Mouse (Mus musculus) yolk sac, embryonic 10.5 days (tissue): ENCODE measurements at regions not wholly inside any gene's neighbourhood (a gene's known extent, or its start where the extent isn't known, plus 50 kb on each side); places are given as distances from the start of the nearest gene placed in this dataset.

ENCODE experiments used
- DNase-seq: peaks from one replicate; pipeline ENCODE4 v3.0.0-alpha.2; 2017; ENCODE audit warnings: low spot score

DNA sequence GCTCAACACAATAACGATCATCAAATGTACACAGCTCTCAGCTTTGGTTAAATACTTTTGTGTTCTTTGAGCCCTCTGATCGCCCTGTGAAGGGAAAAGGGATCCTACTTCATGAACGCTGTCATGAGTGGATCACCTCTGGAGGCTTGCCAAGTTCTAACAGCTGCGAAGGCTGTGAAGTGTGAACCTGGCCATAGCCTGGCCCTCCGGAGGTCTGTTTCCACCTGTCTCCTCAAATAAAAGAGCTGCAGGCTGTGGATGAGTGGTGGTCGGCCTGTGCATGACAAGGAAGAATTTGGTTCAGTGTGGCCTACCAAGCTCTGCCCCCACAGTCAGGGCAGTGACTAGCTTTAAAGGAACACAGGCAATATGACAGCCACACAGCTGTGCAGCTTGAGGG lies 122.0 kb downstream of the Gm12728 start:
- DNase-seq, result no peak

- DNase-seq, result no peak
Observed at GRCm38 (mm10) chr4:105912296-105912695, 122.6 kb downstream of the Gm12728 start.

GRCm38 (mm10) chr4:105914996-105915395 lies 125.3 kb downstream of the Gm12728 start:
- no peak for DNase-seq

- no peak for DNase-seq
Observed at GRCm38 (mm10) chr4:105916229-105916628, 126.6 kb downstream of the Gm12728 start.

GRCm38 (mm10) chr4:105924781-105925382 lies 135.2 kb downstream of the Gm12728 start:
- DNase-seq, result no peak

DNA sequence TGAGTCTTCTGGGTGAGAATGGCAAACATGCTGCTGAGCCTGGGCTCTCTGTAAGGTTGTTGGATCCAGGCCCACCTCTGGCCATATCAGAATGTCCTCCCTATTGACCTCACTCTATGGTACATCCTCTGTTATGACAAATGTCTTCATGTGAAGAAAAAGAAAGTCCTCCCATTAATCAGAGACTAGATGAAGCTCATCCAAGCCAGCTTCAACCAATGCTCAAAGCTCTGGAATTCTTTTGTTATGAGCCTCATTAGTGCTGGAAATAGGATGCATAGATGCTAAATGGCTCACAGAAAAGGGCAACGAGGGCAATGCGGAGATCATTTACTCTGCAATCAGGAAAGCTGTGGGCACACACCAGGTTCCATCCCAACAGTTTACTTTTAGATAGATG lies 135.8 kb downstream of the Gm12728 start:
- DNase-seq, result no peak

DNA sequence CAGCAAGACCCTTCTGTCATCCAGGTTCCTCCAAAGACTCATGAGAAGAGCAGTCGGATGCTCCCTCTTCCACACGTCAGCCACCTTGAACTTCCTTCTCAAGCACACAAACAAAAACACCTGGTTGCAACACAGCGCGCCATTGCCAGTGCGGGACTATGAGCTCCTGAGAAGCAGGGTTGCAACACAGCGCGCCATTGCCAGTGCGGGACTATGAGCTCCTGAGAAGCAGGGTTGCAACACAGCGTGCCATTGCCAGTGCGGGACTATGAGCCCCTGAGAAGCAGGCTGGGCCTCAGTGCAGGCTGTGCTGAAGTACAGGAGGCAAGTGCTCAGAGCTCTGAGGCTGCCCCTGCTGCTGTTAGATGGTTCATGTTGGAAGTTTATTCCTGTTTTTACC lies 140.0 kb downstream of the Gm12728 start:
- DNase-seq, result no peak

DNA sequence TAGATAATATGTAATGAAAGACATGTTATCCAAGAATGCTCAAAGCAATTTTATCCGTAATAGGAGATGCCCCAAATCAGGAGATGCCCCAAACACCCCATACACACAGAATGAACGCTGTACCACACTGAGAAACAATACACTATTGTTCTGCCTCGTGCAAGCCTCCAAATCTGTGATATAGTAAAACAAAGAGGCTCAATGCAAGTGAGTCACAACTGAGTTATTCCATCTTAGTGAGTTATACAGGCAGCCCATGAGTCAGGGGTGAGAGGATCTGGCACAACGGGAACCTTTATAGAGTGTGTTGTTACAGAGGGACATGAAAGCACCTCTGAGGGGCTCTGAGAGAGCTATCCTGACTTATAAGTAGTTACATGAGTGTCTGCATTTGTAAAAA lies 145.3 kb downstream of the Gm12728 start:
- DNase-seq, result no peak

DNA sequence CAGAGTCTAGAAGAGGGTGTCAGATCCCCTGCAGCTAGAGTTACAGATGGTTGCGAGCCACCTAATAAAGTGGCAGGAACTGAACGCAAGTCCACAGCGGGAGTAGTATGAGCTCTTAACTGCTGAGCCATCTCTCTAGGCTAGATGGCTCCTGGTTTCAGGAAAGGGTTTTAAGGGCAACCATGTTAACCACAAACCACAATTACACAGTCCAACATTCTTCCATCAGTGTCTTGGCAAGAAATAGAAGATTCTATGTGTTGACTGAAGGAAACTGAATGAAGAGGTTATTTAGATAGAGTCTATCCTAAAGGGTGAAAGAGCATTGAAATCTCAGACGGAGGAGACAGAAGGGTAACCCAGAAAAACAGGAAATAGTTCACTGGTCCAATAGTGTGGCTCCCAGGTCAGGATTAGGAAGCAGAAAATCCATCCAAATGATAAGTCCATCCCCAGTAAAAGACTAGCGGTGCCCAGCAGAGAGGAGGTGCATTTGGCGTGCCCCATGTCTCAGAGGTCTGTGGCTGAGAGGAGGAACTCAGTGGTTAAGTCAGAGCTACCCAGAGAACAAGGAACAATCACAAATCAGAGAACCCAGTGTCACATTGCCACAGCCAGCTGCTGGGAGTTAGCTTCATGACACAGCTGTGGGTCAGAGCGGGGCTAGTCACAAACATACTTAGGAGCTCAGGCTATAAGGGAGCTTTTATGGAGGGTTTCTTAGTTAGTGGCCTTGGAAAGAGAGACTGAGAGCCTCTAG lies 147.3 kb downstream of the Gm12728 start:
- no peak for DNase-seq

DNA sequence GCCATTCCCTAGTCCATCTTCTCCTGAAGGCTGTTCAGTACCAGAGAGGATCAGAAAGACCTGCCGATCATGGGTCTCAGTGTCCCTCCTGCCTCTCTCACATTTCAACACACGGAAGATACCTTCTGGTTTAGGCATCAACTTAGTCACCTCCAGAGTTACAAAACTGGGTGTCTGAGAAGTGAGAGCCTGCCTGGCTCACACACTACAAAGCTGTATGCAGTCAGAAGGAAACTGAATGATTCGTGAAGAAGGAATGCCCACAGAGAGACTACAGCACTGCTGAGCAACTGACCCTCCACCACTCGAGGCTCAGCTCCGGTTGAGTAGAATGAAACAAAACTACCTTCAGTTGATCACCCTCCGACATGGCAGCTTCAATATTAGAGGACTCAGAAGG lies 147.9 kb downstream of the Gm12728 start:
- no peak for DNase-seq

DNA sequence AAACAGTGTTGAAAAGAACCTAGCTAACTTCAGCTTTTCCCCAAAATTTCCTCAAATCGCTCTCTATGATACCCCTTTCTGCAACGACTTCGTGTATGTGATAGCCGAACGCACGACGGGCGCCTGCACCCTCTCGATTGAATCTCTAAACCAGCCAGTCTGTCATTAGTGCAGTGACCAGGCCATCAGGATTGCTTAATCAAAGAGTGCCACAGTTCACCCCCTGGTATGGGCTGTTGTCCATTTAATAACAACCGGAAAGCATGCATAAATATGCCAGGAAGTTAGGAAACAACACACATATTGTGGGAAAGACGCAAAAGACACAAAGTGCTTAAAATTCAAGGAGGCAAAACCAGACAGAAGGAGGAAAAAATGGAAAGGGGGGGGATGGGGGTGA lies 149.2 kb downstream of the Gm12728 start:
- no peak for DNase-seq

DNA sequence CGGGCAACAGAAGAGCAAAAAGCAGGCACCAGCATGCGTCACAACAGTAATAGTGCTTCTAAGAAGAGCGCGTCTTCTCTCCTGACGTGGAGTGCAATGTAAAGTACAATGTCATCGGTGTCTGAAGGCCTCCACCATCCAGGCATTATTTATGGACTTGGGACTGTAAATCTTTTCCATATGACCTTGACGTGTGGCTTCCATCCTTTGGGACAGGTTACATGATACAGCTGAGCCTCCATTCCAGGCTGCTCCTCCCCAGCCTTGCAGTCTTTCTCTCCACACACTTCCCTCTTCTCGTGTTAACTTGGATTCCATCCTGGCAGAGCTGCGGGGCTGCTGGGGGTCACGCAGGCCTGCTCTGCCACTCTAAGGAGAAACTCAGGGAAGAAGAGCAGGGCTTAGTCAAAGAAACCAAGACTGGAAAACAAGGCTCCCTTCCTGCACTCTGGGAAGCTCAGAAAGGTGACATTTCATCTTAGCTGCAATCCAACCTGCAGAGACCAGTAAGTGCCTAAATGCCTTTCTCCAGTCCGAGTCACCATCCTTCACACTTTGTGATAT lies 150.0 kb downstream of the Gm12728 start:
- DNase-seq, result no peak

DNA sequence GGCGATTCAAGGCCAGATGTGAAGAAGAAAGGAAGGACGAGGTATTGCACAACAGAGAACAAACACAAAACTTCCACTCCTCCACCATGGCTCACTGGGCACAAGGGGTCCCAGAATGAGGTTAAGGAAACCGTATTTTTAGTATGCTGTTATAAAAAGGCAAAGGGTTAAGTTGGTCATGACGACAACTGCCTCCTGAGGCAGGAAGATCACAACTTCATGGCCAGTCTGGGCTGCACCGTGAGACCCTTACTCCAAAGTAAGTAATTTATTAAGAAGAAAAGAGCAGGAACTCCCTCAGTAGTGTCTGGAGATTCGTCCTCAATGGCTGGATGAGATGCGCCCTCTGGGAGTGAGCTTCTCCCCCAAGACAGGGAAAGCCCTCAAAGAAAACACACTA lies 151.2 kb downstream of the Gm12728 start:
- DNase-seq, result no peak

DNA sequence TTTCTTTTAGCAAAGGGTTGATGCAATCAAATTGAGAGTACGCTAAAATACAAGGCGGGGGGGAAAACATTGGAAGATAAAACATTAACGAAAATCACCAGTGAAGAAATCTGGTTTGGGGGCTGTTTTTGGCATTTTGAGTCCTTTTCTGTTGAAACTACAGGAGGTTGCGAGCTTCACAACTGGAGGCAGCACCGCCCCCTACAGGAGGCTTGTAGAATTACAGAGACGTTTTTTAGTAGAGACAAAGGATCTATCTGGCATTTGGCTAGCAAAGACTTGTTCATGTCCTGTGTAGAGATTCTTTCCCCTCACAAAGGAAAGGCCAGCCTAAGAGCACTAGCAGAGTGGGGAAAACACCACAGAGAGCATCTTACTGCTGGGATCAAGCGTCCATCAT lies 152.1 kb downstream of the Gm12728 start:
- DNase-seq, result peak; percentile 29

GRCm38 (mm10) chr4:105944962-105945361 lies 155.3 kb downstream of the Gm12728 start:
- no peak for DNase-seq

DNA sequence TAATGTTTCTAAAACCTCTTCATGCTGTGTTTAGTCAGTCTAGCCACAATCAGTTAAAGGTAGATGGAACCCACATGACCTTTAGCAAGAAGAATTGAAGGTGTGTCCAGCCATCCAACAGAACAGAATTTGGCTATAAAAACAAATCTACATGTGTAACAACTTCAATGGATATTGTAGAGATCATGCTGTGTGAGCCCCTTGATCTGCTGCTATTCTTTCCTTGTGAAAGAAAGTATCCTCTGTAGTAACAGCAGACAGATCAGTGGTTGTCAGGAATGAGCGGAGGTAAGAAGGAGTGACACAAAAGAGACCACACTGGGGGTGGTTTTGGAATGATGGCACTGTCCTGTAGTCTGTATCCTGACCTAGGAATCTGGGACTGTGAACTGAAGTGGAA lies 156.3 kb downstream of the Gm12728 start:
- no peak for DNase-seq

DNA sequence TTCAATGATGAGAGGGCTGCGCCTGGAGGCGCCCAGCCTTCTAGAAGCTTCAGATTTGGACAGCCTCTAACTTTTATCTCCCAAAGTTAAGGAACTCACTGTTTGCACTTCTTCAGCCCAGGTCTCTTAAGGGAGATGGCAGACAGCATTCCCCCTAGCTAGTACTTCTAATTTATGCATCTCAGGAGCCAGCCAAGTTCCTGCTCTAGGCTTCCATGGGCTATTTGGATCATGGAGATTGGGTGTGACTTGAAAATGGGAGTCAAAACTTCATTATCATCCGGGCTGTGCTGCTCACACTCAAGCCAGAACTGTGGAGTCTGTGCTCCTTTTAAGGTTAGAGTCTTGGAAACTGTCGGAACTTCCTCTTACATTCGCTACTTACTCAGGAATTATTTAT lies 158.7 kb downstream of the Gm12728 start:
- DNase-seq, result no peak

- no peak for DNase-seq
Observed at GRCm38 (mm10) chr4:105952406-105952805, 162.7 kb downstream of the Gm12728 start.

DNA sequence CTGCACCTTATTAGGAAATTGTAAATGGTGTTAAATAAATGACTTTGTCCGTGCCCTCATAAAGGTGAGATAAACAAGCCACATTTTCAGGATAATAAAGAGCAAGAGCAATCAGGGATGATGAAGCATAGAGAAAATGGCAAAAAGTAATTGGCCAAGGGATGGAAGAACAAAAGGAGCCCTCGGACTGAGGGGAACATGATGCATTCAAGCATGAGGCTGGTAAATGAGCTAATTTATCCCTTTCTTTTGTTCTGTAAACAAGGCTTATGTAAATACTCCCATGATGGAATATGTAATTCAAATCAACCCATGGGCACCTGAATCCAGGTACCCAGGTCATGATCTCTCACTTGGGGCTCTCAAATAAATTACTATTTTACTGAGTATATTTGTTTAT lies 166.8 kb downstream of the Gm12728 start:
- DNase-seq, result no peak

DNA sequence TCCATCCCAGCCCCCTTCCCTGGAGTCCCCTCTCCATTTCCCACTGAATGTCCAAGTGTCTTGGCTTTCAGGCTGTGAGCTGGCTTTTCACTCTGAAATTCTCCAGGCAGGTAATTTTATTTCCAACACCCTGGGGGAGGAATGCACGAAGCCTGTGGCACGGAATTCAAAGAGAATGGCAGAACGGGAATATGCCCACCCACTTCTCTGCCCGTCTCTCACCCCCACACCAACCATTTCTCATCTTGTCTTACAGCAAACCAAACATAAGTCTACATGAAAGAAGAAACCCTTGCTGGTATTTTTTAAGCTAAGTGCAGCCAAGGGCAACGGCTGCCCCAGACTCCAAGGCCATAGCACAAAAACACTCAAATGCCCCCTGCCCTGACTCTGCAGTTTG lies 168.7 kb downstream of the Gm12728 start:
- DNase-seq, result no peak

- no peak for DNase-seq
Observed at GRCm38 (mm10) chr4:105961686-105962360, 172.2 kb downstream of the Gm12728 start.

DNA sequence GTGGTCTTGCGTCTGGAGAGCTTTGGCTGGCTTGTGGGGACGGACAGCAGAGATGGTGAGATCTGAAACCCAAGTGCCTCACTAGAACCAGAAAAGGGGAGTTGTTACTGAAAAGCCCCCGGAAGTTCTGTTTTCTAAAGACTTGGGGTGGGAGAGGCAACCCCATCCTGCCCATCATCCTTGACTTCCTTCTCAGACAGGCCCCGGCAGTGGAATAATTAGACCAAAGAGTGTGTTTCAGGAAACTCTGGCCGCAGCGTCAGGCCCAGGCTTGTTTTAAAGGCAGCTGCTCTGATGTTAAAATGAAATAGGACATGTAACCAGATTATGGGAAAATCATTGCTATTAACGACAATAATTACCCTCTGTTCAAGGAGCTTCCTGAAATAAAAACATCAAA lies 172.9 kb downstream of the Gm12728 start:
- DNase-seq, result no peak

DNA sequence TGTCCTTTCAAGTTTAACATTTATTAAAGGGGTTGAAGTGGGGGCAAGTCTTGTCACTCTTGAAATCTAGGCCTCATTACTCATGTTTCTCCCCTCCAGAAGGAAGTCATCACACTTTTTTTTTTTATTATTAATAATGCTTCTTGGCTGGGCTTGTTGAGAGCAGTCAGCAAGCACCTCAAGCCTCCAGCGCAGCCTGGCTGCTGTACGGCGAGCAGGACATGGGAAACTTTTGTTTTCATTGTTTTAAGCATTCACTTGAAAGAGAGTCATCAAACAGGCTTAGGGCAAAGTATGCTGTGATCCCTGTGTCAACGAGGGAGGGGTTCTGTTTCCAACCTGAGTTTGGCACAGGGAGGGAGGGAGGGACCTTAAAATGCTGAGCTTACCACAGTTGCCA lies 178.7 kb downstream of the Gm12728 start:
- no peak for DNase-seq
